8 mouse cellular contexts compared by ENCODE assay signal in the genomic region with DNA sequence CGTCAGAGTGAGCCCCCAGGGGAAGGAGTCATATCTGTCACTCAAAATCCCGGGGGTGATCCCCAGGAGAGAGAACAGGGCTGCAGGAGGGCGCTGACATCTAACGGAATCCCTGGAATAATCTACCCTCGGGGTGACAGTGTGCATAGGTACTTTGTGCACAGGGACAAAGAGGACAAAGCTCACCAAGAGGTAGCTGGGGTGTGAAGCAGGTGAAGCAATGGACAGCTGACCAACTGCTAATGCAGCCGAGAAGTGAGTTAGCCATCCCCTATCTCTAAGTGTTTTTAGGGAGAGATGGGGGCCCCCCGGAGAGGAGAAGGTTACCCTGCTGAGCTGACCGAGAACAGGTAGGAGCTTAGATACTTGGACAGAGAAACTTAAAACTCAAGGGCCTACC. TPM values are rescaled to one million over a fixed set of nuclear protein-coding genes. Genes with fewer than 3 reads are reported as not detected.
DNase-seq lines count a peak whose midpoint lies in the region; ATAC-seq and TF ChIP-seq lines count a peak whose summit lies in the region.

No protein-coding gene starts in this region.

- 16% methylated on average over 8 of the region's 8 CpGs for WGBS in embryonic facial prominence, embryonic 12.5 days
- 18% methylated on average over 8 of the region's 8 CpGs for WGBS in intestine, embryonic 15.5 days
- WGBS in midbrain, postnatal 0 days, result 14% methylated on average over 8 of the region's 8 CpGs

- ATAC-seq in embryonic facial prominence, embryonic 12.5 days (ENCODE audit: insufficient number of reproducible peaks, insufficient read depth, low FRiP score, low TSS enrichment), result no peak
- ATAC-seq in intestine, embryonic 15.5 days, result 0 out of 2 replicates have a peak, but pooled peaks have one; percentile 22
- no peak for ATAC-seq in midbrain, postnatal 0 days (ENCODE audit: low FRiP score)

- peak overlapping the region; percentile 98 for H3K4me3 ChIP-seq in layer of hippocampus, adult 2 months
- peak overlapping the region; percentile 98 for H3K4me3 ChIP-seq in embryonic facial prominence, embryonic 12.5 days
- H3K4me3 ChIP-seq in intestine, embryonic 15.5 days (replicated peaks), result peak overlapping the region; percentile 98
- H3K4me3 ChIP-seq in midbrain, postnatal 0 days (ENCODE audit: low read depth, low read length), result peak overlapping the region; percentile 100

- H3K9ac ChIP-seq in embryonic facial prominence, embryonic 12.5 days, result peak overlapping the region; percentile 96
- peak overlapping the region; percentile 94 for H3K9ac ChIP-seq in intestine, embryonic 15.5 days
- peak overlapping the region; percentile 94 for H3K9ac ChIP-seq in midbrain, postnatal 0 days (replicated peaks; ENCODE audit: low read length, poor library complexity, severe bottlenecking)

- DNase-seq in layer of hippocampus, adult 2 months (ENCODE audit: low spot score in 2 of 2), result no peak
- no peak for DNase-seq in layer of hippocampus, postnatal 25 days (ENCODE audit: extremely low spot score in 1 of 2, low spot score in 1 of 2)
- DNase-seq in midbrain, postnatal 0 days (ENCODE audit: low spot score), result no peak
- DNase-seq in retina, embryonic 14.5 days (ENCODE audit: low spot score), result no peak
- DNase-seq in cerebellum, adult 9-10 months, result no peak
- DNase-seq in thymus, postnatal 25 days, result no peak

- peaks cover 13% of the 10 kb centered on the region for H3K4me1 ChIP-seq in embryonic facial prominence, embryonic 12.5 days
- peaks cover 10% of the 10 kb centered on the region for H3K4me1 ChIP-seq in intestine, embryonic 15.5 days (replicated peaks)
- H3K4me1 ChIP-seq in midbrain, postnatal 0 days (ENCODE audit: insufficient read depth, low read length), result peaks cover 6% of the 10 kb centered on the region; the same call in 1 of the 2 replicates

- peaks cover 42% of the 10 kb centered on the region for H3K36me3 ChIP-seq in embryonic facial prominence, embryonic 12.5 days
- peaks cover 38% of the 10 kb centered on the region for H3K36me3 ChIP-seq in intestine, embryonic 15.5 days
- peaks cover 33% of the 10 kb centered on the region for H3K36me3 ChIP-seq in midbrain, postnatal 0 days (ENCODE audit: insufficient read depth, low read length)

- peak overlapping the region; percentile 93 for H3K27ac ChIP-seq in layer of hippocampus, adult 2 months
- H3K27ac ChIP-seq in embryonic facial prominence, embryonic 12.5 days, result peak overlapping the region; percentile 82
- H3K27ac ChIP-seq in intestine, embryonic 15.5 days, result peak overlapping the region; percentile 84; the same call in 1 of the 2 replicates
- H3K27ac ChIP-seq in midbrain, postnatal 0 days (ENCODE audit: low read depth, low read length), result peak overlapping the region; percentile 96; the same call in 1 of the 2 replicates

- no peak for TF ChIP-seq CTCF in layer of hippocampus, adult 2 months (conservative IDR thresholded peaks at IDR 0.05)
- TF ChIP-seq CTCF in midbrain, postnatal 0 days (IDR thresholded peaks at IDR 0.05), result no peak

- peak overlapping the region; percentile 86 for H3K4me2 ChIP-seq in embryonic facial prominence, embryonic 12.5 days (replicated peaks)
- H3K4me2 ChIP-seq in intestine, embryonic 15.5 days (replicated peaks), result peak overlapping the region; percentile 79
- H3K4me2 ChIP-seq in midbrain, postnatal 0 days (ENCODE audit: low read depth, low read length, poor library complexity, severe bottlenecking), result peak overlapping the region; percentile 93

- H3K27me3 ChIP-seq in embryonic facial prominence, embryonic 12.5 days, result no peaks in the 10 kb centered on the region
- H3K27me3 ChIP-seq in intestine, embryonic 15.5 days (replicated peaks), result no peaks in the 10 kb centered on the region
- no peaks in the 10 kb centered on the region for H3K27me3 ChIP-seq in midbrain, postnatal 0 days (ENCODE audit: insufficient read depth, low read length)

- peaks cover 5% of the 10 kb centered on the region; the same call in 1 of the 2 replicates for H3K9me3 ChIP-seq in embryonic facial prominence, embryonic 12.5 days
- H3K9me3 ChIP-seq in intestine, embryonic 15.5 days, result no peaks in the 10 kb centered on the region
- H3K9me3 ChIP-seq in midbrain, postnatal 0 days (ENCODE audit: low read length), result no peaks in the 10 kb centered on the region

RNA-seq across cellular contexts. Expression of a gene that starts 1.5 kb away (rescaled TPM):
- 10 to 100 TPM; 21.8 to 22.5 TPM for total RNA-seq in layer of hippocampus, adult 2 months (2021)
- total RNA-seq in layer of hippocampus, postnatal 25 days (2021), result 10 to 100 TPM; 21.3 to 23.3 TPM
- 24.6 and 25.1 TPM in 2 replicates for polyA plus RNA-seq in embryonic facial prominence, embryonic 12.5 days (2016; fragmentation: Nextera tagmentation; extraction: Ambion mirVana)
- polyA plus RNA-seq in intestine, embryonic 15.5 days (2015; fragmentation: Nextera tagmentation; extraction: Ambion mirVana), result 8.8 and 9.4 TPM in 2 replicates
- 36.1 and 42.6 TPM in 2 replicates for total RNA-seq in midbrain, postnatal 0 days (2014; rRNA removed)
- 15.1 and 15.5 TPM in 2 replicates for polyA plus RNA-seq in midbrain, postnatal 0 days (2015; fragmentation: Nextera tagmentation; extraction: Ambion mirVana)

RNA-seq across cellular contexts. Expression of a gene that starts 25.5 kb away (rescaled TPM):
- total RNA-seq in layer of hippocampus, adult 2 months (2021), result 10 to 100 TPM; 69.5 to 72.8 TPM
- 10 to 100 TPM; 67.2 to 80.8 TPM for total RNA-seq in layer of hippocampus, postnatal 25 days (2021)
- 63.0 and 66.2 TPM in 2 replicates for polyA plus RNA-seq in embryonic facial prominence, embryonic 12.5 days (2016; fragmentation: Nextera tagmentation; extraction: Ambion mirVana)
- 37.4 and 37.7 TPM in 2 replicates for polyA plus RNA-seq in intestine, embryonic 15.5 days (2015; fragmentation: Nextera tagmentation; extraction: Ambion mirVana)
- 34.5 and 42.9 TPM in 2 replicates for total RNA-seq in midbrain, postnatal 0 days (2014; rRNA removed)
- 38.1 and 40.9 TPM in 2 replicates for polyA plus RNA-seq in midbrain, postnatal 0 days (2015; fragmentation: Nextera tagmentation; extraction: Ambion mirVana)

RNA-seq across cellular contexts. Expression of a gene that starts 25.7 kb away (rescaled TPM):
- total RNA-seq in layer of hippocampus, adult 2 months (2021), result 10 to 100 TPM; 11.5 to 12.9 TPM
- total RNA-seq in layer of hippocampus, postnatal 25 days (2021), result 10 to 100 TPM in 1 of 2 experiments, 1 to 10 TPM in 1; 10.0 to 11.1 TPM
- polyA plus RNA-seq in embryonic facial prominence, embryonic 12.5 days (2016; fragmentation: Nextera tagmentation; extraction: Ambion mirVana), result 11.0 and 11.3 TPM in 2 replicates
- polyA plus RNA-seq in intestine, embryonic 15.5 days (2015; fragmentation: Nextera tagmentation; extraction: Ambion mirVana), result 4.1 and 4.9 TPM in 2 replicates
- 6.7 and 8.1 TPM in 2 replicates for total RNA-seq in midbrain, postnatal 0 days (2014; rRNA removed)
- 11.8 and 13.5 TPM in 2 replicates for polyA plus RNA-seq in midbrain, postnatal 0 days (2015; fragmentation: Nextera tagmentation; extraction: Ambion mirVana)

RNA-seq across cellular contexts. Expression of a gene that starts 41.0 kb away (rescaled TPM):
- total RNA-seq in layer of hippocampus, adult 2 months (2021), result 10 to 100 TPM; 80.4 to 84.2 TPM
- 10 to 100 TPM; 77.2 to 82.3 TPM for total RNA-seq in layer of hippocampus, postnatal 25 days (2021)
- polyA plus RNA-seq in embryonic facial prominence, embryonic 12.5 days (2016; fragmentation: Nextera tagmentation; extraction: Ambion mirVana), result 39.3 and 42.9 TPM in 2 replicates
- 34.3 TPM in 2 replicates for polyA plus RNA-seq in intestine, embryonic 15.5 days (2015; fragmentation: Nextera tagmentation; extraction: Ambion mirVana)
- total RNA-seq in midbrain, postnatal 0 days (2014; rRNA removed), result 54.0 and 60.9 TPM in 2 replicates
- polyA plus RNA-seq in midbrain, postnatal 0 days (2015; fragmentation: Nextera tagmentation; extraction: Ambion mirVana), result 62.5 and 64.7 TPM in 2 replicates

RNA-seq across cellular contexts. Expression of a gene that starts 52.9 kb away (rescaled TPM):
- not detected for total RNA-seq in layer of hippocampus, adult 2 months (2021)
- 1 to 10 TPM in 1 of 2 experiments, not detected in 1; 1.8 TPM for total RNA-seq in layer of hippocampus, postnatal 25 days (2021)
- 4.8 and 5.7 TPM in 2 replicates for polyA plus RNA-seq in embryonic facial prominence, embryonic 12.5 days (2016; fragmentation: Nextera tagmentation; extraction: Ambion mirVana)
- 5.5 and 5.6 TPM in 2 replicates for polyA plus RNA-seq in intestine, embryonic 15.5 days (2015; fragmentation: Nextera tagmentation; extraction: Ambion mirVana)
- total RNA-seq in midbrain, postnatal 0 days (2014; rRNA removed), result 1.9 and 2.7 TPM in 2 replicates
- 8.7 and 9.7 TPM in 2 replicates for polyA plus RNA-seq in midbrain, postnatal 0 days (2015; fragmentation: Nextera tagmentation; extraction: Ambion mirVana)
